In the genomic region with DNA sequence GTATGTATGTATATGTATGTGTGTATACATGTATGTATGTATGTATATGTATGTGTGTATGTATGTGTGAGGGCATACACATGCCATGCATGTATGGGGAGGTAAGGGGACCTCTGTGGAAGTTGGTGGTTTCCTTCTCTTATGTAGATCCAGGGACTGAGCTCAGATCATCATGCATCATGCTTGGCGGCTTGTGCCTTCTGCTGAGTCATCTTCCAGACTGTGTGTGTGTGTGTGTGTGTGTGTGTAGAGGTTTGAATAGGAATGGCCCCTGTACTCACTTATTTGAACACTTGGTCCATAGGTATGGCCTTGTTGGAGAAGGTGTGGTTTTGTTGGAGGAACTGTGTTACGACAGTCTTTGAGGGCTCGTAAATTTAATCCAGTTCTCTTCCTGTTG, we compare ENCODE assay signal across 32 mouse cellular contexts. TPM values are rescaled to one million over a fixed set of nuclear protein-coding genes. Genes with fewer than 3 reads are reported as not detected.
A peak's percentile ranks its signal among the peaks of the same experiment; 100 is the strongest.
DNase-seq lines count a peak whose midpoint lies in the region; ATAC-seq and TF ChIP-seq lines count a peak whose summit lies in the region.
"Had no signal": no experiment of that assay in that cellular context is flagged by ENCODE, and none has a peak within 500 bp of the region (broad histone marks: within the 10 kb centered on the region; RNA-seq: fewer than 3 reads in every experiment).

No protein-coding gene starts in this region.

- H3K4me3 ChIP-seq in CH12.LX (replicated peaks in 1 of 3; ENCODE audit: low read depth in 2 of 3, low read length in 2 of 3, poor library complexity in 1 of 3), result no peak overlapping the region
- no peak overlapping the region for H3K4me3 ChIP-seq in midbrain, embryonic 11.5 days (ENCODE audit: low read depth, low read length)
- H3K4me3 ChIP-seq: embryonic facial prominence, embryonic 10.5 days; embryonic facial prominence, embryonic 13.5 days; forebrain, embryonic 10.5 days; forebrain, embryonic 13.5 days; heart, embryonic 12.5 days; heart, embryonic 15.5 days had no signal

- no peak for TF ChIP-seq POLR2A in CH12.LX (IDR thresholded peaks at IDR 0.05; ENCODE audit: low read depth, low read length)

- no peak overlapping the region for H3K27ac ChIP-seq in CH12.LX (ENCODE audit: insufficient read depth, low read depth)
- H3K27ac ChIP-seq in midbrain, embryonic 11.5 days (ENCODE audit: low read depth, low read length), result no peak overlapping the region
- H3K27ac ChIP-seq: embryonic facial prominence, embryonic 10.5 days; forebrain, embryonic 10.5 days; forebrain, embryonic 13.5 days; heart, embryonic 15.5 days; hindbrain, embryonic 14.5 days; hindbrain, postnatal 0 days had no signal

- 95% methylated on average over 3 of the region's 3 CpGs for WGBS in midbrain, embryonic 11.5 days

- peaks cover 3% of the 10 kb centered on the region for H3K79me2 ChIP-seq in CH12.LX (replicated peaks; ENCODE audit: control insufficient read depth, extremely low read depth, insufficient read depth, poor library complexity, severe bottlenecking)

- H3K4me2 ChIP-seq in CH12.LX (ENCODE audit: insufficient read depth, low read depth, poor library complexity, severe bottlenecking), result no peak overlapping the region
- H3K4me2 ChIP-seq in midbrain, embryonic 11.5 days, result no peak overlapping the region
- H3K4me2 ChIP-seq: embryonic facial prominence, embryonic 13.5 days; forebrain, embryonic 13.5 days; heart, embryonic 12.5 days; heart, embryonic 15.5 days; hindbrain, embryonic 14.5 days had no signal

- H3K27me3 ChIP-seq in CH12.LX (replicated peaks), result no peaks in the 10 kb centered on the region
- no peaks in the 10 kb centered on the region for H3K27me3 ChIP-seq in midbrain, embryonic 11.5 days (ENCODE audit: control insufficient read depth, insufficient read depth, low read length)
- H3K27me3 ChIP-seq: embryonic facial prominence, embryonic 13.5 days; forebrain, embryonic 13.5 days; heart, embryonic 12.5 days; heart, embryonic 15.5 days; Patski had no signal

- no peak for TF ChIP-seq CTCF in CH12.LX (conservative IDR thresholded peaks at IDR 0.05 in 1 of 2, IDR thresholded peaks at IDR 0.05 in 1 of 2; ENCODE audit: low read depth in 2 of 2, low read length in 2 of 2)

- H3K9ac ChIP-seq in CH12.LX (ENCODE audit: insufficient read depth, low read depth), result no peak overlapping the region
- H3K9ac ChIP-seq in midbrain, embryonic 11.5 days (ENCODE audit: low read length), result no peak overlapping the region
- H3K9ac ChIP-seq: embryonic facial prominence, embryonic 13.5 days; forebrain, embryonic 13.5 days; heart, embryonic 12.5 days; heart, embryonic 15.5 days; hindbrain, embryonic 14.5 days had no signal

- 0 out of 2 replicates have a peak, but pooled peaks have one; percentile 49 for ATAC-seq in erythroblast, adult 5-6 weeks (replicated peaks; ENCODE audit: low FRiP score, poor library complexity, severe bottlenecking)
- peak; percentile 31; the same call in 1 of the 2 replicates for ATAC-seq in megakaryocyte progenitor cell, adult 5-6 weeks (replicated peaks; ENCODE audit: poor library complexity)
- ATAC-seq in midbrain, embryonic 11.5 days (ENCODE audit: low FRiP score), result no peak
- ATAC-seq: CD4-positive, CD25-positive, alpha-beta regulatory T cell, adult 4 months; forebrain, embryonic 13.5 days; forebrain, embryonic 16.5 days; hindbrain, postnatal 0 days; inflammation-experienced regulatory T-cells, adult 6 months; intestine, embryonic 16.5 days; Patski had no signal

- no peak for TF ChIP-seq EP300 in CH12.LX (IDR thresholded peaks at IDR 0.05; ENCODE audit: low read length)

- dilution Hi-C loops in CH12.LX (cut with MboI; ENCODE audit: extremely low pct_ligation_motif_present, extremely low pct_unique_long_range_greater_than_20kb, low sequenced_read_pairs), result no loop called here

- in situ Hi-C loops in CH12.LX (cut with MboI; ENCODE audit: low pct_ligation_motif_present, low pct_unique_long_range_greater_than_20kb, low sequenced_read_pairs), result loop anchor here (25.0 kb wide), 1 partner anchor 401 kb away; no protein-coding TSS in a partner anchor

- peaks cover 18 to 49% of the 10 kb centered on the region in 2 experiments for H3K4me1 ChIP-seq in CH12.LX (ENCODE audit: control insufficient read depth in 1 of 2, insufficient read depth in 2 of 2)
- H3K4me1 ChIP-seq in midbrain, embryonic 11.5 days (ENCODE audit: control insufficient read depth, insufficient read depth, low read length), result no peaks in the 10 kb centered on the region
- H3K4me1 ChIP-seq: embryonic facial prominence, embryonic 10.5 days; embryonic facial prominence, embryonic 13.5 days; forebrain, embryonic 10.5 days; forebrain, embryonic 13.5 days; heart, embryonic 12.5 days; heart, embryonic 15.5 days had no signal

- DNase-seq in adrenal gland, adult 2 months, result peak; percentile 10
- no peak for DNase-seq in adrenal gland, adult 18-20 months (ENCODE audit: low spot score in 2 of 2)
- DNase-seq in CH12.LX (ENCODE audit: extremely low read depth), result no peak
- no peak for DNase-seq in midbrain, embryonic 11.5 days (ENCODE audit: low spot score, missing footprints)
- no peak for DNase-seq in cerebellum, postnatal 25 days
- no peak for DNase-seq in urinary bladder, adult 18-20 months (ENCODE audit: low spot score in 2 of 2)
- DNase-seq: adrenal gland, adult 8-10 months; adrenal gland, postnatal 25 days; cerebellum, adult 18-20 months; cerebellum, adult 9-10 months; cerebellum, postnatal 14 days; embryo, embryonic 11 days; gastrocnemius, postnatal 14 days; heart, adult 18-20 months; heart, postnatal 10 days; heart, postnatal 36 days had no signal

- TF ChIP-seq RAD21 in CH12.LX (IDR thresholded peaks at IDR 0.05; ENCODE audit: low read depth, low read length), result no peak

- H3K36me3 ChIP-seq in CH12.LX (replicated peaks in 1 of 2; ENCODE audit: control insufficient read depth in 1 of 2, insufficient read depth in 1 of 2, low read length in 1 of 2), result peaks cover 0 to 13% of the 10 kb centered on the region in 2 experiments
- no peaks in the 10 kb centered on the region for H3K36me3 ChIP-seq in midbrain, embryonic 11.5 days (ENCODE audit: control insufficient read depth, insufficient read depth, low read length)
- H3K36me3 ChIP-seq: embryonic facial prominence, embryonic 10.5 days; embryonic facial prominence, embryonic 13.5 days; forebrain, embryonic 10.5 days; heart, embryonic 12.5 days; heart, embryonic 15.5 days had no signal

- H3K9me3 ChIP-seq in CH12.LX (replicated peaks; ENCODE audit: low read length), result no peaks in the 10 kb centered on the region
- H3K9me3 ChIP-seq in midbrain, embryonic 11.5 days (ENCODE audit: control insufficient read depth, low read length), result no peaks in the 10 kb centered on the region
- H3K9me3 ChIP-seq: embryonic facial prominence, embryonic 10.5 days; embryonic facial prominence, embryonic 13.5 days; forebrain, embryonic 10.5 days; forebrain, embryonic 13.5 days; heart, embryonic 12.5 days; heart, embryonic 15.5 days had no signal

TF ChIP-seq in CH12.LX, 34 proteins besides CTCF, POLR2A, EP300 and RAD21:
- TF ChIP-seq PAX5 (IDR thresholded peaks at IDR 0.05; ENCODE audit: low read length) (no peak), MAFK (IDR thresholded peaks at IDR 0.05; ENCODE audit: insufficient replicate concordance, low read length) (peak; percentile 49; the same call in 1 of the 2 replicates)

RNA-seq across cellular contexts. Expression of a gene that starts 26.9 kb away (rescaled TPM):
- total RNA-seq in adrenal gland, adult 2 months (2021), result 1 to 10 TPM in 1 of 2 experiments, under 1 TPM in 1; 0.75 to 2.7 TPM
- 0.03 and 0.06 TPM in 2 replicates for polyA plus RNA-seq in adrenal gland, adult 2 months (2012; rRNA removed)
- under 1 TPM in 1 of 2 experiments, not detected in 1; 0.50 TPM for total RNA-seq in adrenal gland, adult 18-20 months (2021)
- total RNA-seq in CH12.LX (2012; rRNA removed) (2.4 and 2.7 TPM in 2 replicates), CH12.LX (2014; rRNA removed) (3.2 and 3.3 TPM in 2 replicates)
- 4.1 and 4.4 TPM in 2 replicates for polyA plus RNA-seq in CH12.LX (2012; ENCODE audit: insufficient read length, low read depth)
- 2.7 and 6.7 TPM in 2 replicates for total RNA-seq in erythroblast, adult 5-6 weeks (2015; ENCODE audit: low replicate concordance)
- total RNA-seq in erythroblast, adult 5-6 weeks (2017; ENCODE audit: low replicate concordance), result 1.5 and 4.1 TPM in 2 replicates
- 5.8 and 6.4 TPM in 2 replicates for total RNA-seq in megakaryocyte progenitor cell, adult 5-6 weeks (2015)
- 4.7 and 6.8 TPM in 2 replicates for total RNA-seq in megakaryocyte progenitor cell, adult 5-6 weeks (2017)
- 15.6 and 19.9 TPM in 2 replicates for polyA plus RNA-seq in midbrain, embryonic 11.5 days (2014; fragmentation: Nextera tagmentation; extraction: Ambion mirVana)
- total RNA-seq: adrenal gland, postnatal 25 days; gastrocnemius, postnatal 14 days; gastrocnemius, postnatal 4 days; heart, adult 18-20 months; heart, postnatal 36 days had no signal

RNA-seq across cellular contexts. Expression of a gene that starts 27.1 kb away (rescaled TPM):
- total RNA-seq in adrenal gland, adult 2 months (2021), result 10 to 100 TPM; 17.2 to 18.4 TPM
- polyA plus RNA-seq in adrenal gland, adult 2 months (2012; rRNA removed), result 5.6 and 7.4 TPM in 2 replicates
- 10 to 100 TPM; 10.3 to 15.0 TPM for total RNA-seq in adrenal gland, adult 18-20 months (2021)
- total RNA-seq in CH12.LX (2012; rRNA removed) (10.0 and 11.5 TPM in 2 replicates), CH12.LX (2014; rRNA removed) (17.5 and 17.7 TPM in 2 replicates)
- polyA plus RNA-seq in CH12.LX (2012; ENCODE audit: insufficient read length, low read depth), result 7.6 and 8.5 TPM in 2 replicates
- 6.5 and 9.0 TPM in 2 replicates for total RNA-seq in erythroblast, adult 5-6 weeks (2015; ENCODE audit: low replicate concordance)
- total RNA-seq in erythroblast, adult 5-6 weeks (2017; ENCODE audit: low replicate concordance), result 1.8 and 4.9 TPM in 2 replicates
- total RNA-seq in megakaryocyte progenitor cell, adult 5-6 weeks (2015), result 13.4 and 23.6 TPM in 2 replicates
- total RNA-seq in megakaryocyte progenitor cell, adult 5-6 weeks (2017), result 8.0 and 11.1 TPM in 2 replicates
- 28.5 and 30.2 TPM in 2 replicates for polyA plus RNA-seq in midbrain, embryonic 11.5 days (2014; fragmentation: Nextera tagmentation; extraction: Ambion mirVana)

RNA-seq across cellular contexts. Expression of a gene that starts 27.2 kb away (rescaled TPM):
- 10 to 100 TPM in 1 of 2 experiments, 1 to 10 TPM in 1; 9.9 to 18.0 TPM for total RNA-seq in adrenal gland, adult 2 months (2021)
- 0.17 and 0.25 TPM in 2 replicates for polyA plus RNA-seq in adrenal gland, adult 2 months (2012; rRNA removed)
- total RNA-seq in adrenal gland, adult 18-20 months (2021), result 10 to 100 TPM; 12.8 to 13.4 TPM
- total RNA-seq in CH12.LX (2012; rRNA removed), result 72.1 and 74.0 TPM in 2 replicates
- total RNA-seq in CH12.LX (2014; rRNA removed), result 264 and 276 TPM in 2 replicates
- 98.3 and 107 TPM in 2 replicates for polyA plus RNA-seq in CH12.LX (2012; ENCODE audit: insufficient read length, low read depth)
- total RNA-seq in erythroblast, adult 5-6 weeks (2015; ENCODE audit: low replicate concordance), result 39.5 and 71.1 TPM in 2 replicates
- total RNA-seq in erythroblast, adult 5-6 weeks (2017; ENCODE audit: low replicate concordance), result 22.0 and 38.3 TPM in 2 replicates
- total RNA-seq in megakaryocyte progenitor cell, adult 5-6 weeks (2015), result 153 and 160 TPM in 2 replicates
- total RNA-seq in megakaryocyte progenitor cell, adult 5-6 weeks (2017), result 127 and 132 TPM in 2 replicates
- polyA plus RNA-seq in midbrain, embryonic 11.5 days (2014; fragmentation: Nextera tagmentation; extraction: Ambion mirVana), result 187 and 196 TPM in 2 replicates
